Mouse (Mus musculus) brain, adult 2 months (tissue): ENCODE results near the gene Ier3.
A peak's percentile ranks its signal among the peaks of the same experiment; 100 is the strongest.

Source experiments
- DNase-seq: peaks from one replicate; pipeline ENCODE4 v3.0.0; 2011; ENCODE audit warnings: low read depth, low spot score

The Ier3 gene

DNA sequence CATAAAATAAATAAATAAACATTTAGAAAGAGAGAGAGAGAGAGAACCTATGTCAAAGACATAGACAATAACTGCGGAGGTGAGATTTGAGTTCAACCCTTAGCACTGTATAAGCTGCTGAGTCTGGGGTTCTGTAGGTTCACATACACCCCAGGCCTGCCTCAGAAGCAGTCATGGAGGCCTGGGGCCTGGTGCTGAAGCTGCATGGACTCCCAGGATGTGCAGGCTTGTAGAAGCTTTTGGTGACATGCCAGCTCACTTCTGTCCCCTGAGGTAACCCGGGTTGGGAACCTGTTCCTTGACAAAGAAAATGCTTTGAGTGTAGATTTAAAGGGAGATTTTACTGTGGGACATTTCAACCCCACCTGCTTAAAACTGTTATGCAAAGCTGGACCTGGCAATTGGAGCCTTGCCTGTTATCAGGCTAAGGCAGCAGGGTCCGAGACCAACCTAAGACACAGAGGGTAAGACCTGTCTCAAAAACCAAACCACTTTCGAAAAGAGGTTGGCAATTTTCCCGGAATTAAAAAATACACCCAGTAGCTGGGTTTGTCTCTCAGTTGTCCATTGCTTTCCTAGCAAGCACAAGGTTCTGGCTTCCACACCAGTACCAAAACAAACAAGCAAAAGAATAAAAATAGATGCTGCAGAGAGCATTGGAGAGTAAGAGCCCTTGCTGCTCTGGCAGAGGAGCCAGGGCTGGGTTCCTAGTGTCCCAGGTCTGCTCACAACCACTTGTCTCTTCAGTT is 10.4 kb upstream of the Ier3 start:
- no peak for DNase-seq

DNA sequence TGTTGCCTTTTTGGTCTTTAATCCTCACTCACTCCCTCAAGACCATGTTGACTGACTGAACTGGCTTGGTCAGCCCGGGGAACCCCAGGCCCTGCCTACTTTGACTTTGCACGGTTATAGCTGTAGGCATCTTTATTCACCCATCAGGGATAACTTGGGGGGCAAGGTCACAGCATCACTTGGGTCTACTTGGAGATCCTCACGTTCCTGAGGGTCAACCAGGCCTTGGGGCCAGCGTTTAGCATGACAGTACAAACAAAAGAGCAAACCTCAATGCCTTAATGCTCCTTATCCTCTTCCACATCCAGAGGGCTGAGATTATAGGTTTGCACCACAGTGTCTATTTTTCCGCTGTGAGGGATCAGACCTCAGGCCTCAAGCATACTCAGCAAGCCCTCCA is 9.2 kb upstream of the Ier3 start:
- no peak for DNase-seq

DNA sequence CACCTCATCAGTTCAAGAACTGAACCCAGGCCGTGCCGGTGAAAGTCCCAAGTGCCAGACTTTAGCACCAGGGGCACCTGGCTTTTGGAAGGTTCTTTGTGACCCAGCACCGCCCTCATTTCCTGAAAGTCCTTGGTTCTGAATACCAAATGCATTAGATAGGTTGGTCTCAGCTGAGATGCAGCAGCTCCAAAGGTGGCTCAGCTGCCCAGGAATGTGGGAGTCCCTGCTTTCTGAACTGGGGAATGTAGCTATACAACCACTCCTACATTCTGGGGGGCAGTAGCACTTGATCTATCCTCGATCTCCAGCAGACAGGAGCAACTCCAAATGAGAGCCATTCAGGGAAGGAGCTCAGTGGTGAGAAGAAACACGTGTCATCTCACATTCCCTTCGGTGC is 8.7 kb upstream of the Ier3 start:
- DNase-seq, result no peak

DNA sequence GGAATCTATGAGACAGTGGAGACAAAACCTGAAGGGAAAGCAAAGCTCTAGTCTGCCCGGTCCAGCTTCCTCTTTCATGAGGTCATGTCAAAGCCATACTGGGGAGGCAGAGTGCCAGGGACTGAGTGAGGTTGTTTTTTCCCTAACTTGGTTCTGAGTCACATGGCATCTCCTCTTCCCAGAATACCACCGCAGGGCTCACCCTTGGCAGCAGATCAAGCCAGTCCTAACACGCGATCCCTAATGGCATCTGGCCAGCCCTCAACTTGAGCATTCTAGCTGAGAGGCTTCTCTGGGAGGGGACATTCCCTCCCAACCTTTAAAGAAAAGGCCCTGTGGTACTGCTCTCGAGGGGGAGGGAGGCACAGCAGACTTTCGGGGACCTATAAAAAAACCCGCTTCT is 8.2 kb upstream of the Ier3 start:
- peak; percentile 79 for DNase-seq

DNA sequence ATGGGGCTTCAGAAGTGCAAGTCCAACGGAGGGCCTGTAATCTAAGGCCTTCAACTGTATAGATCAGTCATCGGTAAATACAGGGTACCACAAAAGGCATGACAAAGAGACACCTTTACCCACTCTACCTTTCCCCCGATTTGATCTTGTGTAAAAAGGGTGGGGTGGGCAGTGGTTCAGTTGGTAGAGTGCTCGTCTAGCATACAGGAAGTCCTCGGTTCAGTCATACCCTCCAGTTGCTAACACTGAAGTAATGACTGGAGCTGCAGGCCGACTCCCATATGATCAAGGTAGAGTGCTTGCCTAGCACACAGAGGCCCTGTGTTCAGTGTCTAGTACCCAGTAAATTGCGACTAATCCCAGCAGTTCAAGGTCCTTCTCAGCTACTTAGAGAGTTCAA is 7.8 kb upstream of the Ier3 start:
- DNase-seq, result no peak

DNA sequence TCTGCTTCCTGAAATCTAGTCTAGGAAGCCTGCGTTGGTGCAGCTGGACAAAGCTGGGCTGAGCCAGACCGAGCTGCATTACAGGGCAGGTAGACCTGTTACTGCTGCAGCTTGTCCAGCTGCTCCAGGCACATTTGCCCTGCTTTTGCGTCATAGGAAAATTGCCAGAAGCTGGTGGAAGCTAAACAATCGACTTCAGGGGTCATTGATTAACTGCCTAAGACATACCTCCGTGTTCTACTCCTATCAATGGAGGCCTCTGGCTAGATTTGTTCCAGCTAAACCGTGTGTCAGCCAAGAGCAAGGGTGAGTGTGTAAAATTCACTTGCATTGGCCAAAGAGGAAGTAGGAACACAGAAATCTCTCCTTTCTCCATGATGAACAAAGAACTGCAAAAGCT is 6.8 kb upstream of the Ier3 start:
- no peak for DNase-seq

DNA sequence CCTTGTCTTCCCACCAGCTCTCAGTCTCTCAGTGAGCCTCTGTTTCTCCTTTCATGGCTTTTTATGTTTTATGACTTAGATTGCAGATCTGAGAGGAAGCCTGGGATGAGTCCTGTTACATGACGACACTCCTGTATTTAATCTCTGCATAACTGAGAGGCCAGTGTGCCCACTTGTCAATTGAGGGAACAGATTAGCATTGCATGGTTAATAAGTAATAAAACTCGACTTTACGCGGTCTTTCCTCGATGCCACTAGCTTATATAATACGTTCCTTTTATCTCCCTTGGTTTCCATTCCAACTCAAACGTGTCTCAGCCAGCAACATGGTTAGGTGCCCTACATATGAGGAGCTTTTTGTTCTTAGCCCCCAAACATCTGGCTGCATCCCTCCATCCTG is 5.6 kb upstream of the Ier3 start:
- no peak for DNase-seq

DNA sequence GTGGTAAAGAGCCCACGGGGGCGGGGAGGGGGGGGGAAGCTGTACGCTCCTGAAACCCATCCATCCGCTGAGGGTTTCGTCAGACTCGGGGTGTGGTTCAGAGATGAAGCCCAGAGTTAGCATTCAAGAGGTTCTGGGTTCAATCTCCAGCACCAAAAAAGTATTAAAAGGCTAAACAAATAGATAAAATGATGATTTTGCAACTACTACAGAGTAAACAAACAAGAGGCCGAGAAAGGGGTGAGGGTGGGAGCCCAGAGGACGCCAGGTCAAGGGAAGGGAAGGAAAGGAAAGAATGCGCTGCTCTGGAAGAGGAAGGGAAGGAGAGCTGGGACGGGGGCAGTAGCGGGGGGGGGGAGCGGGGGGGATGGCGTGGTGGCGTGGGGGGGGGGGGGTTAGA is 4.8 kb upstream of the Ier3 start:
- no peak for DNase-seq

DNA sequence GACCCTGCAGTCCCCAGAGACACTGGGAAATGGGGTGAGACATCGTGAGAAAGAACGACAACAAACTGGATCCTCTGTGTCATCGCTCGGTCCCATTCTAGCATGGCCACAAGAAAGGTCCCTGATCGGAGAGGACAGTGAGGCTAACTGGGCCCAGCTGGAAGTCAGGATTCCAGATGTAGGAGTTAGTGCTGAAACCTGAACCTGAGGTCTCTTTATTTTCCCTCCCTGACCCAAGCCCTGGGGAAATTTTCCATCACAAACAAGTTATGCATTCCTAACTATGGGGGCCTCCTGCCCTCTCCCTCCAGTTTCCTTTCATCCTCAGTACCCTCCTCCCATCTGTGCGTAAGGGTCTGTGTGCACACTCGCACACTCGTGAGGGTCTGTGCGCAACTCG is 4.3 kb upstream of the Ier3 start:
- no peak for DNase-seq

DNA sequence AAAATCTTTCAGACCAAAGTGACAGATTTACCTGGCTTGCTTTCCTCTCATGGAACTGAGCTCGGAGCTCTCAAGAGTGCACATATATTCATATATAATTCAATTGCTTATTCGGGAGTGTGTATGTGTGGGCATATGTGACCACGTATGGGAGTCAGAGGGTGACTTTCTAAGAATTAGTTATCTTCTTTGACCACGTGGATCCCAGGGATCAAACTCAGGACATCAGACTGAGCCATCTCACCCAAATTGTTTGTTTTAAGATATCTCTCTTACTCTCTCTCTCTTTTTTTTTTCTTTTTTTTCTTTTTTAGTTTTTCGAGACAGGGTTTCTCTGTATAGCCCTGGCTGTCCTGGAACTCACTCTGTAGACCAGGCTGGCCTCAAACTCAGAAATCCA is 1.4 kb upstream of the Ier3 start:
- no peak for DNase-seq

DNA sequence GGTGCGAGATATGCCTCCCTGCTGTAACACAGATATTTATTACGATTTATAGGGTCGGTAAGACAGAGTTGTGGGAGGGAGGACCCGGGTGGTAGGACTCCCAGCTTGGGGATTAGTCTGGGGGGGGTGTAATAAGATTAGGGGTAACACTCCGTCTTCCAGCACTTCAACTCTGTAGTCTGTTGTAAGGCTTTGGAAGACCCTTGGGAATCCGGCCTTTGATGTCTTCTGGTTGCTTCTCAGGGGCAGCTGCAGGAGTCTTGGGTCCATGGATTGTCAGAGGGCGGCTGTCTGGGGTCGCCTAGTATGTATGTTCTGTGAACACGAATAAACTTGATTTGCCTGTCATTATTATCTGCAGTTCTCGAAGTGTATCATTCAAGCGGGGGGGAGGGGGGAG is 1.1 kb downstream of the Ier3 start:
- no peak for DNase-seq

DNA sequence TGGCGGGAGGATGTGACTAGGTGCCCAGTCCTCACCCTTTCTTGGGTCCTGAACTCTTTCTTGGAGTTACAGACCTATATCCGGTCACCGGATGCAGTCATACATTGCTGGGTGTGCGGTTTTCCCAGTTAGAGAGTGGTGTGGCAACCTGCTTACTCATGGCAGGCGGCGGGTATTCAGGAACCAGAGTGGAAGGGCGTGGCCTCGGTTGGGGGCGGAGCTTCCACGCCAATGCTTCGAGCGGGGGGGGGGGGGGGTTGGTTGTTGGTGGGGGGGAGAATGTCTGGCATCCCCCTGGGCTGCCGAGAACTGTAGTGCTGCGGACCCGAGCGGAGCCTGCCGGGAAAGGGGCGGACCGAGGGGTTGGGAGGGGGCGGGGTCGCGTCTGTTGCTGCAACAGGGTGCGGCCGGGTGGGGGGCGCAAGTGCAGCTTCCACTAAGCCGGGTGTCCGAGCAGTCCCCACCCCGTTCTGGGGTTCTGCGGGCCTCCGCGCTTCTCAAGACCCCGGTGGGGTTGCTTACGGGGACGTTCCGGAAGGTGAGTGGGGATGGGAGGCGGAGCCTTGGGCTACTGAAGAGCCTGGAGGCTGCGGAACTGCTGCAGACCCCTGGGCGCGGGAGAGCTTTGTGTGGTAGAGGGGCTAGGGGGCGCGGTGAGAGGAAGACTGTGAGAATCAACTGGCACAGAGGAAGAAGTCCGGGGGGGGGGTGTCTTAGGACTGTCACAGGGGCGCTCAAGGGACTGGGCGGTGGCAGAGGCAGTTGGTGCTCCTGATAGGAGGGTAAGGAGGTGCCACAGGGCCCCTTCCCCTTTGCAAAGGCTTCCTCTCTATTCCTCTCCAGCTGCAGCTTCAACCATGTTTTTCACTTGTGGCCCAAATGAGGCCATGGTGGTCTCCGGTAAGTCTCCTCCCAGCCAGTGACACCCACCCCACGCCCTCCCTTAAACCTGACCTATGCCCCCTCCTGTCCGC is 1.8 kb downstream of the Ier3 start, which contains the start of gene Flot1:
Gene Flot1, plus strand, starts transcription at position 267 of the 974 bp plus-strand sequence.
- DNase-seq, result peak; percentile 90

DNA sequence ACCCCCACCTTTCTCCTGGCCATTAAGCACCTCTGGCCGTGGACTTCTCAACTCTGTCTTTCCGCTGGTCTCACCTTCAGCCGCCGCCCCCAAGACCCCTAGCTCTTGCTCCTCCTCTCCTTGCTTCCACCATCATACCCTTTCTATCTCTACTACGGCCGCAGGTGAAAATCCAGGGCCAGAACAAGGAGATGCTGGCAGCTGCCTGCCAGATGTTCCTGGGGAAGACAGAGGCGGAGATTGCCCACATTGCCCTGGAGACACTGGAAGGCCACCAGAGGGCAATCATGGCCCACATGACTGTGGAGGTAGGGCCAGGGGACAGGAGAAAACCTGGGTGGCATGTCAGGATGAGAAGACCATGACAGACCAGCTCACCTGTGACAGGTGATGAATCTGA is 2.9 kb downstream of the Ier3 start:
- DNase-seq, result no peak

DNA sequence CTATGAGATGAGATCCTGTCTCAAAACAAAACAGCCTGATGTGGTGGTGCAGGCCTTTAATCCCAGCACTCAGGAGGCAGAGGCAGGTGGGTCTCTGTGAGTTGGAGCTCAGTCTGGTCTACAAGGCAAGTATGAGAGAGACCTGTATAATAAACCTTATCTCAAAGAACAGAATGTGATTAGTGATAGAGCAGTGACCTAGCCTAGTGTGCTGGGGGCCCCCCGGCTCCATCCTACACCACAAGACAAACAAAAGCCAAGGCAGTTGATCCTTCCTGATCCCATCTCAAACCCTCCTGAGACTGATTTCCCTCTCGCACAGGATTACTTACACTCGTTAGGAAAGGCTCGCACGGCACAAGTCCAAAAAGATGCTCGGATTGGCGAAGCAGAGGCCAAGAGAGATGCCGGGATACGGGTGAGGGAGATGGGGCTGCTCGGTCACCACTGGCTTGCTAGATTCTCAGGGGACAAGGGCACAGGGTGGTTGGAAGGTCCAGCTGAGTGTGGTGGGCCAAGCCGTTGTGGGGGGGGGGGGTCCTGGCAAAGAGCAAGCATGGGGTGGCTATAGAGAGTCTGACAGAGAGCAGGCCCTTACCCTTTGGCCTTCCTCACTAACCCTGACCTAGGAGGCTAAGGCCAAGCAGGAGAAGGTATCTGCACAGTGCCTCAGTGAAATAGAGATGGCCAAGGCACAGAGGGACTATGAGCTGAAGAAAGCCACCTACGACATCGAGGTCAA is 3.8 kb downstream of the Ier3 start:
- no peak for DNase-seq

DNA sequence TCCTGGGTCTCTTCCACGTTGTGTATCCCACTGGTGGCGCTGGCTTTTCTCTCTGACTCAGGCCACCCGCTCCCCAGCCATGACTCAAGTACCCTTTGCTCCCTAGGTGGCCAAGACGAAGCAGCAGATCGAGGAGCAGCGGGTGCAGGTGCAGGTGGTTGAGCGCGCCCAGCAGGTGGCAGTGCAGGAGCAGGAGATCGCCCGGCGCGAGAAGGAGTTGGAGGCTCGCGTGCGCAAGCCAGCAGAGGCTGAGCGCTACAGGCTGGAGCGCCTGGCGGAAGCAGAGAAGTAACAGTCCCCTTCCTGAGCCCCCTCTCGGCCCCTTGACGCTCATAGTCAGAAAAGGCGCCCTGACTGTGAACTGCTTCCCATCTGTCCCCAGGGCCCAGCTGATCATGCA is 8.3 kb downstream of the Ier3 start:
- peak; percentile 92 for DNase-seq

DNA sequence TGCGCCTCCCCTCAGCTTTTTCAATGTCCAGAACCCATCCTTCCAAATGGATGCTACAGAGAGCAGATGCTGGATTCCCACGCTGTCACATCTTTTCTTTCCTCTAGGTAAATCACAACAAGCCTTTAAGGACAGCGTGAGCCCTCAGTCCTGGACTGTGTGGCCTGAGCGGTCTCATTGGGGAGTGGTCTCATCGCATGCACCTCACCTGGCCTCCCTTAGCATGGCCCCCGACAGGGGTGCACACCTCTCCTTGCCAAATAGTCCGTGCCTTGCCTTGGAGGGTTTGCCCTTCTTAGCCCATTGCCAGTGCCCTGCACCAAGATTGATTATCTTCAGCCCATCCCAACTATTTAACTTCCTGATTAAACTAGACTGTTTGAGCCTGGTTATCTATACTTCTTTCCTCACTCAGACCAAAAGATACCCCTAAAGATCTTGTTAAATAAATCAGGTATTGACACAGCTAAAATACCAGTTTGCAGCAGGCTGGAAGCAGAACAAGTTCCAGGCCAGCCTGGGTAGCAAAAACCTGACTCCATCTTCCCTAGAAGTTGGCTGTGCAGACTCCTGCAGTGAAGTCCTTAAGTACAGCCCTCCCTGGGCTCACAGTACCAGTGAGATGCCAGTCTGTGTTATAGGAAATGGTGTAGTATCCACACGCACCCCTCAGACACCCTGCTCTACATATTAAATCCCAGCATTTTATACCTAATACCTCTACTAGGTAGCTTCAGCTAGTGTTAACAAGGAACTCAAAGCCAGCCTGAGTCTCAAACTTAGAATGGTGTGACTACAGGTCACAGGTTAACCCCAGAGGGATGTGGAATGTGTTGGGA is 11.1 kb downstream of the Ier3 start:
- DNase-seq, result no peak

DNA sequence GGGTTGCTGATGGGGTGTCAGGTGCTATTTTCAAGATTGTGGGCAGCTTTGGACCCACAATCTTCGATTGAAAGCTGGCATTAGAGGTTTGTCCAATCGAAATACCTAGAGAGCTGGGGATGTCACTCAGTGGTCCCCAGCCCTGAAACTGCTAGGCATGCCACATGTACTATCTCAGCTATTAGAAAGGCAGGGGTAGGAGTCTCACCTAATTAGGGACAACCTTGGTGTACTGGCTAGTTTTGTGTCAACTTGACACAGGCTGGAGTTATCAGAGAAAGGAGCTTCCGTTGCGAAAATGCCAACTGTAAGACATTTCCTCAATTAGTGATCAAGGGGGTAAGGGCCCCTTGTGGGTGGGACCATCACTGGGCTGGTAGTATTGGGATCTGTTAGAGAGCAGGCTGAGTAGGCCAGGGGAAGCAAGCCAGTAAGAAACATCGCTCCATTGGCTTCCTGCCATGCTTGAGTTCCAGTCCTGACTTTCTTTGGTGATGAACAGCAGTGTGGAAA is 11.8 kb downstream of the Ier3 start:
- DNase-seq, result no peak

DNA sequence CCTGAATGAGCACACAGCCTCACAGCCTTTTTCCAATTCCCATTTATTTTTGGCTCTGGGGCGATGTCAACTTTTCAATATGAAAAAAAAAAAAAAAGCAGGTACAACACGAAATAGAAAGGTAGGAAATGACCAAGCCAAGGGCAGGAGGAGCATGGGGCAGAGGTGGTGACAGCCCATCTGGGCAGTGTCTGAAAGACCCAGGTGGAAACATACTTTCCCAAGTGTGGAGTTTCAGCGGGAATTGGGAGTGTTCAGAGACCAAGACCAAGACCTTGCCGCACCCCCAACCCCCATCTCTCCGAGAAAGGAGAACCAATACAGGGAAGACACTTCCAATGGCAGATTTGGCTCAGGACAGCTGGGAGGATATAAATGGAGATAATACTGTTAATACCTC is 12.4 kb downstream of the Ier3 start:
- no peak for DNase-seq

DNA sequence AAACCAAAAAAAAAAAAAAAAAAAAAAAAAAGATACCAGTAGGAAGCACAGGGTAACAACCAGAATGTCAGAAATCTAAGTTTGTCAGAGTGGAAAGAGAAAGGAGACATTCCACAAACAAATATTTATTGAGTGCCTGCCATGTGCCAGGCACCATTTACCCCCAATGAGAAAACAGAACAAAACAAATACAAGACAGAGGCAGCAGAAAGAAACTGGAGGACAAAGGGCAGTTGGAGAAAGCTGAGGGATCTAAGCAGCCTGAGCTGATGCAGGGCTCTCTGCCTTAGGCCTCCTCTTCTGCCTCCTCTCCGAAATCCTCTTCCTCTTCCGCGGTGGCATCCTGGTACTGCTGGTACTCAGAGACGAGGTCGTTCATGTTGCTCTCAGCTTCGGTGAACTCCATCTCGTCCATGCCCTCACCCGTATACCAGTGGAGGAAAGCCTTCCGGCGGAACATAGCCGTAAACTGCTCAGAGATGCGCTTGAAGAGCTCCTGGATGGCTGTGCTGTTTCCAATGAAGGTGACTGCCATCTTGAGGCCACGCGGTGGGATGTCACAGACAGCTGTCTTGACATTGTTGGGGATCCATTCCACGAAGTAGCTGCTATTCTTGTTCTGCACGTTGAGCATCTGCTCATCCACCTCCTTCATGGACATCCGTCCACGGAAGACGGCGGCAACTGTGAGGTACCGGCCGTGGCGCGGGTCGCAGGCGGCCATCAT is 13.4 kb downstream of the Ier3 start:
- peak; percentile 76 for DNase-seq

DNA sequence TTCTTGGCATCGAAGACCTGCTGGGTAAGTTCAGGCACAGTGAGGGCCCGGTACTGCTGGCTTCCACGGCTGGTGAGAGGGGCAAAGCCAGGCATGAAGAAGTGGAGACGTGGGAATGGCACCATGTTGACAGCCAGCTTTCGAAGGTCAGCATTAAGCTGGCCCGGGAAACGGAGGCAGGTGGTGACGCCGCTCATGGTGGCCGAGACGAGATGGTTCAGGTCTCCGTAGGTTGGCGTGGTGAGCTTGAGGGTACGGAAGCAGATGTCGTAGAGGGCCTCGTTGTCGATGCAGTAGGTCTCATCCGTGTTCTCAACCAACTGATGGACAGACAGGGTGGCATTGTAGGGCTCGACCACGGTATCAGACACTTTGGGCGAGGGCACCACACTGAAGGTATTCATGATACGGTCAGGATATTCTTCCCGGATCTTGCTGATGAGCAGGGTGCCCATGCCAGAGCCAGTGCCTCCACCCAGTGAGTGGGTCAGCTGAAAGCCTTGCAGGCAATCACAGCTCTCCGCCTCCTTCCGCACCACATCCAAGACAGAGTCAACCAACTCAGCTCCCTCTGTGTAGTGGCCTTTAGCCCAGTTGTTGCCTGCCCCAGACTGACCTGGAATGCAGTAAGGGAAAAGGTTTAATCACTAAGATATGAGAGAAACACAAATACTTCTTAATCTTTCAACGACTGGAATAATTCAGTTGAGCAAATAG is 14.1 kb downstream of the Ier3 start:
- peak; percentile 55 for DNase-seq
